Mouse (Mus musculus) limb, embryonic 14.5 days (tissue): ENCODE results near the gene Unc5b. TPM values are rescaled to one million over a fixed set of nuclear protein-coding genes. Genes with fewer than 3 reads are reported as not detected.

Source experiments
- ATAC-seq: fragments of 200-750 bp; cut with Nextera tagmentation; 2 replicates; pipeline ENCODE4 v1.8.0; 2017; ENCODE audit warnings: low read depth, moderate number of reproducible peaks, moderate TSS enrichment; ENCODE audit not compliant: low FRiP score
- DNase-seq: peaks from one replicate; pipeline ENCODE4 v3.0.0-alpha.2; 2015; ENCODE audit warnings: low spot score
- H3K27ac ChIP-seq: fragments of 300-500 bp; sonication (generic); replicated peaks from 2 replicates; pipeline ENCODE4 v1.5.1; 2014; ENCODE audit warnings: low read depth, mild to moderate bottlenecking, low read length, moderate library complexity, mixed read lengths
- H3K27me3 ChIP-seq: fragments of 300-500 bp; sonication (generic); 2 replicates; pipeline ENCODE4 v1.6.1; 2014; ENCODE audit warnings: low read length, mixed read lengths; ENCODE audit not compliant: control insufficient read depth, insufficient read depth
- H3K36me3 ChIP-seq: fragments of 300-500 bp; sonication (generic); 2 replicates; pipeline ENCODE4 v1.6.1; 2014; ENCODE audit warnings: mild to moderate bottlenecking, low read length, moderate library complexity, mixed read lengths; ENCODE audit not compliant: control insufficient read depth, insufficient read depth
- H3K4me1 ChIP-seq: fragments of 300-500 bp; sonication (generic); 2 replicates; pipeline ENCODE4 v1.6.1; 2014; ENCODE audit warnings: antibody characterized with exemption, low read length, mixed read lengths; ENCODE audit not compliant: control insufficient read depth, insufficient read depth
- H3K4me2 ChIP-seq: fragments of 300-500 bp; sonication (generic); replicated peaks from 2 replicates; pipeline ENCODE4 v1.6.1; 2014; ENCODE audit warnings: low read depth, mild to moderate bottlenecking, low read length, moderate library complexity; ENCODE audit not compliant: severe bottlenecking
- H3K4me3 ChIP-seq: fragments of 300-500 bp; sonication (generic); replicated peaks from 2 replicates; pipeline ENCODE4 v1.5.1; 2014; ENCODE audit warnings: low read length
- H3K9ac ChIP-seq: fragments of 300-500 bp; sonication (generic); 2 replicates; pipeline ENCODE4 v1.6.1; 2014; ENCODE audit warnings: mild to moderate bottlenecking, low read depth, low read length, moderate library complexity; ENCODE audit not compliant: severe bottlenecking
- H3K9me3 ChIP-seq: fragments of 300-500 bp; sonication (generic); 2 replicates; pipeline ENCODE4 v1.6.1; 2016; ENCODE audit warnings: low read length; ENCODE audit not compliant: control insufficient read depth
- POLR2A ChIP-seq: fragments of 200-500 bp; IDR thresholded peaks from 2 replicates; pipeline ENCODE4 v1.8.0; 2012; ENCODE audit warnings: inconsistent platforms, mild to moderate bottlenecking, moderate library complexity, borderline replicate concordance; ENCODE audit not compliant: insufficient read depth, insufficient read length; ENCODE audit errors: extremely low read depth
- WGBS: fragments of 180-500 bp; shearing (Covaris S2); extraction: QIAGEN DNeasy Blood & Tissue Kit; methylation state at CpG from one replicate; pipeline ENCODE4 v1.1.7; 2014; 5-methylcytosine and 5-hydroxymethylcytosine counted together
- polyA plus RNA-seq, 2 experiments: library from polyadenylated mRNA; depleted of rRNA in 1 of 2; stranded (reverse) in 1 of 2; unstranded in 1 of 2; fragments of >200 nt; fragmentation: Nextera tagmentation in 1 of 2; extraction: Ambion mirVana in 1 of 2; gene quantifications; 2 replicates each; pipeline versions ENCODE4 v1.2.1 to v1.2.3; 2012 to 2014

The Unc5b gene
- polyA plus RNA-seq, 2 experiments: 6.2 to 21.8 TPM

- 2% methylated on average over 34 of the region's 34 CpGs for WGBS
- ATAC-seq: no peak
Observed at GRCm38 (mm10) chr10:60826461-60827237, 4.7 kb downstream of the Unc5b start.

GRCm38 (mm10) chr10:60825955-60826354 lies 5.4 kb downstream of the Unc5b start:
- 0 out of 2 replicates have a peak overlapping the region, but pooled peaks have one; percentile 40 for H3K4me3 ChIP-seq
- 52% methylated on average over 6 of the region's 6 CpGs for WGBS
- ATAC-seq (no peak), DNase-seq (no peak)
- no peaks in the 10 kb centered on the region for H3K36me3 ChIP-seq
- TF ChIP-seq POLR2A: no peak
- H3K27ac ChIP-seq: no peak overlapping the region
- H3K4me2 ChIP-seq: peak overlapping the region; percentile 96
- H3K9me3 ChIP-seq: no peaks in the 10 kb centered on the region
- H3K9ac ChIP-seq: no peak overlapping the region
- no peaks in the 10 kb centered on the region; the same call in 1 of the 2 replicates for H3K27me3 ChIP-seq
- peaks cover 60% of the 10 kb centered on the region for H3K4me1 ChIP-seq

More at GRCm38 (mm10) chr10:60826461-60827237, 4.7 kb downstream of the Unc5b start:
- Histone ChIP-seq H3K27me3 (no peaks in the 10 kb centered on the region; the same call in 1 of the 2 replicates), H3K4me1 (peaks cover 60% of the 10 kb centered on the region), H3K9me3 (no peaks in the 10 kb centered on the region), H3K36me3 (no peaks in the 10 kb centered on the region), H3K4me2 (peak overlapping the region; percentile 96), H3K9ac (peak overlapping the region; percentile 44), H3K27ac (no peak overlapping the region), H3K4me3 (peak overlapping the region; percentile 40)
- DNase-seq: peak; percentile 75
- no peak for TF ChIP-seq POLR2A

- no peaks in the 10 kb centered on the region for H3K36me3 ChIP-seq
- H3K9me3 ChIP-seq: no peaks in the 10 kb centered on the region
- H3K9ac ChIP-seq: no peak overlapping the region
- no peak overlapping the region for H3K27ac ChIP-seq
- peaks cover 44% of the 10 kb centered on the region for H3K4me1 ChIP-seq
- no peak for TF ChIP-seq POLR2A
- 28% methylated on average over 8 of the region's 8 CpGs for WGBS
- DNase-seq: no peak
- H3K27me3 ChIP-seq: no peaks in the 10 kb centered on the region
- ATAC-seq: no peak
- no peak overlapping the region for H3K4me2 ChIP-seq
- no peak overlapping the region for H3K4me3 ChIP-seq
Observed at GRCm38 (mm10) chr10:60823744-60824143, 7.6 kb downstream of the Unc5b start.

- 67% methylated on average over 17 of the region's 17 CpGs for WGBS
- ATAC-seq: no peak
- no peak overlapping the region for H3K4me3 ChIP-seq
- no peak overlapping the region for H3K9ac ChIP-seq
- no peak for TF ChIP-seq POLR2A
- H3K27me3 ChIP-seq: no peaks in the 10 kb centered on the region
- peaks cover 38% of the 10 kb centered on the region for H3K4me1 ChIP-seq
- H3K27ac ChIP-seq: no peak overlapping the region
- DNase-seq: no peak
- no peaks in the 10 kb centered on the region for H3K9me3 ChIP-seq
- no peak overlapping the region for H3K4me2 ChIP-seq
- no peaks in the 10 kb centered on the region for H3K36me3 ChIP-seq
Observed at GRCm38 (mm10) chr10:60822641-60823425, 8.5 kb downstream of the Unc5b start.

GRCm38 (mm10) chr10:60821736-60822358 lies 9.5 kb downstream of the Unc5b start:
- H3K4me1 ChIP-seq: peaks cover 37% of the 10 kb centered on the region
- H3K27me3 ChIP-seq: no peaks in the 10 kb centered on the region
- H3K27ac ChIP-seq: no peak overlapping the region
- H3K36me3 ChIP-seq: no peaks in the 10 kb centered on the region
- no peak for ATAC-seq
- no peak for TF ChIP-seq POLR2A
- WGBS: 34% methylated on average over 7 of the region's 7 CpGs
- no peak overlapping the region for H3K4me2 ChIP-seq
- H3K9ac ChIP-seq: no peak overlapping the region
- H3K9me3 ChIP-seq: no peaks in the 10 kb centered on the region
- no peak overlapping the region for H3K4me3 ChIP-seq
- no peak for DNase-seq
